Comparison of ENCODE assay signal across 9 mouse cellular contexts in the genomic region with DNA sequence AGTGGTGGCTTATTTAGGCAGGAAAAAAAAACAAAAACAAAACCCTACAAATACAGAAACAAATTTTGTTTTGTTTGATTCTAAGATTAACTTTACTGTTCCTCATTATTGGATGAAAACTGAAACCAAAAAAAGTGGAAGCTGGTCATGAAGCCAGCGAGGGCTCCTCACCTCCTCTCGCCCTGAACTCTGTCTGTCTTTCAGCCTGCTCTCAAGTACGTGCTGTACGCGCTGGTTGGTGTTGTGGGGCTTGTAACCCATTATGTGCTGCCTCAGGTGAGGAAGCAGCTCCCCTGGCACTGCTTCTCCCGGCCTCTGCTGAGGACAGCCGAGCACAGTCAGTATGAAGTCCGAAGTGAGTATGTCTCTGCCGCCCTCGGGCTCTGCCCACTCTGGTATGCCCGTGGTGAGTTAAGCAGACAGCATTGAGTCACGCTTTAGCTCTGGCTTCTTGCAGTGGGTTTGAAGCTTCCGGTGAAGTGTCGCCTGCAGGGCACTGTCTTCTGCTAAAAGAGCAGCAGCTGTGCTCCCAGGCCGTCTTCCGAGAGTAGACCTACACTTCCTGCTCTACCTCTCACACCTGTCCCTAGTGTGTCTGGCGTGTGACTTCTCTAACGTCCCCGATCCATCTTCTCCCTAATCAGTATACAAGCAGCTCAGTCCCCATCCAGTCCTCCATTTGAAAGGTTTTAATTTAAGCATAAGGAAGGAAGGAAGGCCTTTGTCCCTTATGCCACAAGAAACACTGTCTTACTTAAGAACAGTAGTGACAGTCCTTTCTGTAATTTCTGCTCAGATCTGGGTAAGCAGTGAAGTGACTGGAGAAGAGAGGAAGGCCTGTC.
DNase-seq lines count a peak whose midpoint lies in the region; ATAC-seq lines count a peak whose summit lies in the region.
"Had no signal": no experiment of that assay in that cellular context is flagged by ENCODE, and none has a peak within 500 bp of the region (broad histone marks: within the 10 kb centered on the region; RNA-seq: fewer than 3 reads in every experiment).

No protein-coding gene starts in this region.

- peaks cover 23% of the 10 kb centered on the region for H3K4me1 ChIP-seq in heart, embryonic 10.5 days
- no peaks in the 10 kb centered on the region for H3K4me1 ChIP-seq in midbrain, embryonic 15.5 days
- H3K4me1 ChIP-seq in neural tube, embryonic 15.5 days = no peaks in the 10 kb centered on the region

- H3K4me3 ChIP-seq in heart, embryonic 10.5 days = no peak overlapping the region
- H3K4me3 ChIP-seq in midbrain, embryonic 15.5 days = no peak overlapping the region
- no peak overlapping the region for H3K4me3 ChIP-seq in neural tube, embryonic 15.5 days (replicated peaks)

- no peak overlapping the region for H3K27ac ChIP-seq in heart, embryonic 10.5 days
- H3K27ac ChIP-seq in midbrain, embryonic 15.5 days = no peak overlapping the region
- no peak overlapping the region for H3K27ac ChIP-seq in neural tube, embryonic 15.5 days (replicated peaks)

- peaks cover 81% of the 10 kb centered on the region for H3K36me3 ChIP-seq in heart, embryonic 10.5 days
- H3K36me3 ChIP-seq in midbrain, embryonic 15.5 days (replicated peaks) = peaks cover 37% of the 10 kb centered on the region
- peaks cover 66% of the 10 kb centered on the region for H3K36me3 ChIP-seq in neural tube, embryonic 15.5 days

- H3K4me2 ChIP-seq in midbrain, embryonic 15.5 days = no peak overlapping the region
- H3K4me2 ChIP-seq in neural tube, embryonic 15.5 days = no peak overlapping the region

- H3K9me3 ChIP-seq in heart, embryonic 10.5 days = no peaks in the 10 kb centered on the region
- no peaks in the 10 kb centered on the region for H3K9me3 ChIP-seq in midbrain, embryonic 15.5 days
- H3K9me3 ChIP-seq in neural tube, embryonic 15.5 days (replicated peaks) = no peaks in the 10 kb centered on the region

- peak; percentile 90 for DNase-seq in heart, adult 11 months
- DNase-seq in heart, embryonic 10.5 days (ENCODE audit: low spot score) = no peak
- DNase-seq in 416B (ENCODE audit: low read depth) = peak; percentile 90
- DNase-seq in natural killer cell, adult 2 months (ENCODE audit: low spot score in 2 of 2) = peak; percentile 38 to 52
- DNase-seq in kidney, adult 11 months = no peak

- H3K27me3 ChIP-seq in heart, embryonic 10.5 days (ENCODE audit: insufficient read depth, poor library complexity, severe bottlenecking) = no peaks in the 10 kb centered on the region
- H3K27me3 ChIP-seq in midbrain, embryonic 15.5 days (replicated peaks) = no peaks in the 10 kb centered on the region
- no peaks in the 10 kb centered on the region for H3K27me3 ChIP-seq in neural tube, embryonic 15.5 days (replicated peaks)

- no peak overlapping the region for H3K9ac ChIP-seq in midbrain, embryonic 15.5 days
- no peak overlapping the region for H3K9ac ChIP-seq in neural tube, embryonic 15.5 days (replicated peaks)

- 86% methylated on average over 19 of the region's 19 CpGs for WGBS in heart, embryonic 10.5 days
- 89% methylated on average over 19 of the region's 19 CpGs for WGBS in midbrain, embryonic 15.5 days
- WGBS in neural tube, embryonic 15.5 days = 90% methylated on average over 19 of the region's 19 CpGs

- peak; percentile 79 for ATAC-seq in granulocyte monocyte progenitor cell, adult 5-6 weeks (replicated peaks; ENCODE audit: poor library complexity, severe bottlenecking)
- no peak for ATAC-seq in midbrain, embryonic 15.5 days (replicated peaks)
- no peak for ATAC-seq in neural tube, embryonic 15.5 days (ENCODE audit: low FRiP score)
- ATAC-seq: midbrain, embryonic 16.5 days had no signal

Comparison
In these comparisons a context has a peak if more than half of its experiments do, and no peak if none do; other contexts are left out.
1. DNase-seq: peak in heart, adult 11 months (single experiment), 416B (single experiment) and natural killer cell, adult 2 months (2 of 2); none in heart, embryonic 10.5 days (single experiment) and kidney, adult 11 months (single experiment).